Comparison of ENCODE assay signal across 7 mouse cellular contexts in the genomic region with DNA sequence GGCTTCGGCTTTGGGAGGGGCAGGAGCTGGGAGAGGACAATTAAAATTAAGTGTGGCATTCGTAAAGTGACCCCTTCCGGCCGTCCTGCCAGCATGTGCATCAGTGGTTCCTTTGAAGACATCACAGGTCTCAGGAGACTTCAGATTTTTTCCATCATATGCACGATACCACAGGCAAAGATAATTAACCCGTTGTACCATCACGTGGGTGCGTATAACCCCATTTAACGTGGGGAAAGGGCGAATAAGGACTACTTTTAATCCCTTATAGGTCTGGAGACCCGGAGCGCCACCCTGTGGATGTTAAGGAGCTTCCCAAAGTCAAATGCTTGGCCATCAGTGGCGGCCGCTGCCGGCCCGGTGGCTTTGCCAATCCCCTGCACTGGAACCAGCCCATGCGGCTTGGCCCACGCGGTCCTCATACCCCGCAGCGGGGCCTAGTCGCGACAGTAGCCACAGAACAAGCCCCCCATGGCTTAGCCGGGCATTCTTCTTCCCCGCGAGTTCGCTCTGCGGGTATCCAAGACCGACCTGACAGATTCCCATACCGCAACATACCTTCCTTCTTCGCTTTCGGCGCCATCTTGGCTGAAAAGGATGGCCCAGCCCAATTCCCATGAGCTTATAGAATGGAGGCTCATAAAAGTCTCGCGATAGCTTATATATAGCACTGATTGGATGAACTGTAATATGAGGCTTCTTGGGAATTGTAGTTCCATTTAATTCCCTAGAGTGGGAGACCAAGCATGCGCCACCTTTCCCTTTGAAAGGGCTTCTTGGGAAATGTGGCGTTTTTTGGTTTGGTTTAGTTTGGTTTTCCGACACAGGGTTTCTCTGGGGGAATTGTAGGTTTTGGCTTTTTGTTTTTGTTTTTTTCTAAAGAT. TPM values are rescaled to one million over a fixed set of nuclear protein-coding genes. Genes with fewer than 3 reads are reported as not detected.
DNase-seq lines count a peak whose midpoint lies in the region; ATAC-seq and TF ChIP-seq lines count a peak whose summit lies in the region.

Gene Rpl23a, minus strand, starts transcription at position 624 of the 884 bp plus-strand sequence.

- H3K36me3 ChIP-seq in embryonic facial prominence, embryonic 11.5 days (replicated peaks; ENCODE audit: control insufficient read depth, insufficient read depth, low read depth, low read length): peaks cover 16% of the 10 kb centered on the region
- peaks cover 19% of the 10 kb centered on the region for H3K36me3 ChIP-seq in intestine, postnatal 0 days (ENCODE audit: control insufficient read depth, insufficient read depth)
- H3K36me3 ChIP-seq in midbrain, embryonic 10.5 days: peaks cover 37% of the 10 kb centered on the region

- intact Hi-C loops in left cerebral cortex, postnatal 36 days (cut with DNase I): loop anchor here (10.0 kb wide), 1 partner anchor 358 kb away; no protein-coding TSS in a partner anchor

- peak; percentile 62 for TF ChIP-seq CTCF in intestine, postnatal 0 days (IDR thresholded peaks at IDR 0.05; ENCODE audit: low read depth)

- under 1% methylated on average over 38 of the region's 38 CpGs for WGBS in embryonic facial prominence, embryonic 11.5 days
- WGBS in intestine, postnatal 0 days: under 1% methylated on average over 38 of the region's 38 CpGs
- WGBS in midbrain, embryonic 10.5 days: under 1% methylated on average over 38 of the region's 38 CpGs

- peak within 1 kb of the TSS; percentile 90 for H3K4me3 ChIP-seq in embryonic facial prominence, embryonic 11.5 days (ENCODE audit: low read depth, low read length)
- peak within 1 kb of the TSS; percentile 93 for H3K4me3 ChIP-seq in intestine, postnatal 0 days (ENCODE audit: low read depth, low read length)
- H3K4me3 ChIP-seq in midbrain, embryonic 10.5 days: peak within 1 kb of the TSS; percentile 85

- peak within 1 kb of the TSS; percentile 74 for H3K27ac ChIP-seq in embryonic facial prominence, embryonic 11.5 days (replicated peaks; ENCODE audit: low read depth, low read length)
- H3K27ac ChIP-seq in intestine, postnatal 0 days (ENCODE audit: low read depth, low read length): peak within 1 kb of the TSS; percentile 82
- peak within 1 kb of the TSS; percentile 96 for H3K27ac ChIP-seq in midbrain, embryonic 10.5 days (replicated peaks)

- no peaks in the 10 kb centered on the region for H3K9me3 ChIP-seq in embryonic facial prominence, embryonic 11.5 days (replicated peaks; ENCODE audit: control insufficient read depth, low read length)
- H3K9me3 ChIP-seq in intestine, postnatal 0 days (ENCODE audit: control insufficient read depth): no peaks in the 10 kb centered on the region
- no peaks in the 10 kb centered on the region for H3K9me3 ChIP-seq in midbrain, embryonic 10.5 days (replicated peaks)

- DNase-seq in adrenal gland, postnatal 10 days: peak; percentile 85
- peak; percentile 97 for DNase-seq in embryonic facial prominence, embryonic 11.5 days (ENCODE audit: low spot score)
- DNase-seq in left cerebral cortex, postnatal 36 days (ENCODE audit: low spot score in 2 of 2): peak; percentile 88 to 91
- DNase-seq in midbrain, embryonic 10.5 days (ENCODE audit: low spot score): peak; percentile 90
- DNase-seq in right cerebral cortex, postnatal 36 days (ENCODE audit: low spot score in 2 of 2): peak; percentile 79 to 84

- peak within 1 kb of the TSS; percentile 95 for H3K9ac ChIP-seq in embryonic facial prominence, embryonic 11.5 days (replicated peaks; ENCODE audit: low read length)
- H3K9ac ChIP-seq in intestine, postnatal 0 days (ENCODE audit: low read depth, low read length): peak within 1 kb of the TSS; percentile 77

- H3K4me1 ChIP-seq in embryonic facial prominence, embryonic 11.5 days (ENCODE audit: control insufficient read depth, insufficient read depth, low read length): peaks cover 7% of the 10 kb centered on the region; the same call in 1 of the 2 replicates
- H3K4me1 ChIP-seq in intestine, postnatal 0 days (replicated peaks; ENCODE audit: control insufficient read depth, insufficient read depth, low read length): no peaks in the 10 kb centered on the region
- peaks cover 56% of the 10 kb centered on the region for H3K4me1 ChIP-seq in midbrain, embryonic 10.5 days

- H3K4me2 ChIP-seq in embryonic facial prominence, embryonic 11.5 days (ENCODE audit: low read depth, low read length): peak within 1 kb of the TSS; percentile 61
- H3K4me2 ChIP-seq in intestine, postnatal 0 days (replicated peaks; ENCODE audit: low read depth): peak within 1 kb of the TSS; percentile 79

- no peaks in the 10 kb centered on the region for H3K27me3 ChIP-seq in embryonic facial prominence, embryonic 11.5 days (ENCODE audit: control insufficient read depth, insufficient read depth, low read length)
- no peaks in the 10 kb centered on the region for H3K27me3 ChIP-seq in intestine, postnatal 0 days (replicated peaks; ENCODE audit: control insufficient read depth, insufficient read depth, low read length)
- no peaks in the 10 kb centered on the region for H3K27me3 ChIP-seq in midbrain, embryonic 10.5 days (ENCODE audit: low read depth, poor library complexity, severe bottlenecking)

- ATAC-seq in embryonic facial prominence, embryonic 11.5 days (replicated peaks; ENCODE audit: insufficient number of reproducible peaks, low FRiP score, low TSS enrichment, low read depth): peak; percentile 81
- ATAC-seq in granulocyte monocyte progenitor cell, adult 5-6 weeks (replicated peaks; ENCODE audit: poor library complexity, severe bottlenecking): peak; percentile 85
- ATAC-seq in intestine, postnatal 0 days: peak; percentile 83

RNA-seq across cellular contexts. Expression of gene Rpl23a, which starts in this region (rescaled TPM):
- 1,000 to 10,000 TPM; 1,780 to 1,853 TPM for total RNA-seq in adrenal gland, postnatal 10 days (2021)
- 1,340 and 1,370 TPM in 2 replicates for polyA plus RNA-seq in embryonic facial prominence, embryonic 11.5 days (2014; fragmentation: Nextera tagmentation; extraction: Ambion mirVana)
- total RNA-seq in granulocyte monocyte progenitor cell, adult 5-6 weeks (2014; fragmentation: Nextera tagmentation): 5,451 and 5,560 TPM in 2 replicates
- 3,079 and 3,080 TPM in 2 replicates for total RNA-seq in granulocyte monocyte progenitor cell, adult 5-6 weeks (2017)
- 762 and 768 TPM in 2 replicates for polyA plus RNA-seq in intestine, postnatal 0 days (2015; fragmentation: Nextera tagmentation; extraction: Ambion mirVana)
- 100 to 1,000 TPM; 673 to 732 TPM for total RNA-seq in left cerebral cortex, postnatal 36 days (2021)
- 953 and 1,066 TPM in 2 replicates for polyA plus RNA-seq in midbrain, embryonic 10.5 days (2016; fragmentation: Nextera tagmentation; extraction: Ambion mirVana)

Comparison
In these comparisons a context has a peak if more than half of its experiments do, and no peak if none do; other contexts are left out.
1. Peak in every context shown above with its lines: DNase-seq, ATAC-seq, H3K4me3 ChIP-seq and H3K27ac ChIP-seq.